Mouse (Mus musculus) liver, embryonic 14.5 days (tissue): ENCODE results near the gene Arl13b.

ENCODE experiments used
- CTCF ChIP-seq: IDR thresholded peaks from 2 replicates; pipeline ENCODE4 v1.5.1; 2016; ENCODE audit warnings: antibody characterized with exemption, low read depth, control low read depth
- EP300 ChIP-seq: IDR thresholded peaks from 2 replicates; pipeline ENCODE4 v1.6.1; 2016; ENCODE audit warnings: antibody characterized with exemption, low read depth

DNA sequence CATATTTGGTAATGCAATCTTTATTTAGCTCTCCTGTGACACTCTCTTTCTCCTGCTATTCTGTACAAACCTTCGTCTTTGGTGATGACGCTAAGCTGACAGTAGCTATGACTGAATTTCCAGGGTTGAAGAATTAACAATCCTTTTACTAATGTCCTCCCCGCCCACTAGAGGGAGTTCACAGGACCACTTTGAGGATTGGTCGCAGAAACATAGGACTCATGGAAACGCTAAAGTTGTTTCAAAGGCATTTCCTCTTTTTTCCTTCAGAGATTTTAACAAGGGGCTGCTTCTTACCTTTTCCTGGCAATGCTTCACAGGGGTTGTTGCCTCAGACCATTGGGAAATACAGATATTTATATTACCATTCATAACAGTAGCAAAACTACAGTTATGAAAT lies 64.6 kb downstream of the Arl13b start:
- TF ChIP-seq CTCF (peak; percentile 38; the same call in 1 of the 2 replicates), EP300 (no peak)
